16 mouse cellular contexts compared by ENCODE assay signal in genomic region chr4:67553511-67553910, GRCm38 (mm10).
"Had no signal": no experiment of that assay in that cellular context is flagged by ENCODE, and none has a peak within 500 bp of the region (broad histone marks: within the 10 kb centered on the region; RNA-seq: fewer than 3 reads in every experiment).

No protein-coding gene starts in this region.

- H3K9me3 ChIP-seq: neural tube, embryonic 12.5 days; neural tube, embryonic 13.5 days; neural tube, embryonic 15.5 days; stomach, embryonic 15.5 days had no signal

- DNase-seq: retina, postnatal 1 day; right cerebral cortex, adult 18-20 months; right cerebral cortex, postnatal 14 days; right cerebral cortex, postnatal 25 days; right cerebral cortex, postnatal 4 days; spleen, adult 18-20 months; thymus, adult 18-20 months; thymus, adult 2 months; thymus, postnatal 14 days; thymus, postnatal 25 days; thymus, postnatal 36 days; thymus, postnatal 4 days had no signal

- H3K4me1 ChIP-seq: neural tube, embryonic 12.5 days; neural tube, embryonic 13.5 days; neural tube, embryonic 15.5 days; stomach, embryonic 15.5 days had no signal

- H3K9ac ChIP-seq: neural tube, embryonic 12.5 days; neural tube, embryonic 13.5 days; neural tube, embryonic 15.5 days; stomach, embryonic 15.5 days had no signal

- H3K4me3 ChIP-seq: neural tube, embryonic 12.5 days; neural tube, embryonic 13.5 days; neural tube, embryonic 15.5 days; stomach, embryonic 15.5 days had no signal

- H3K36me3 ChIP-seq: neural tube, embryonic 12.5 days; neural tube, embryonic 13.5 days; neural tube, embryonic 15.5 days; stomach, embryonic 15.5 days had no signal

- H3K4me2 ChIP-seq: neural tube, embryonic 12.5 days; neural tube, embryonic 13.5 days; neural tube, embryonic 15.5 days; stomach, embryonic 15.5 days had no signal

- H3K27ac ChIP-seq: neural tube, embryonic 12.5 days; neural tube, embryonic 13.5 days; neural tube, embryonic 15.5 days; stomach, embryonic 15.5 days had no signal

- H3K27me3 ChIP-seq: neural tube, embryonic 12.5 days; neural tube, embryonic 13.5 days; neural tube, embryonic 15.5 days; stomach, embryonic 15.5 days had no signal
